Mouse (Mus musculus): ENCODE measurements around the gene Bcl11b. TPM values are rescaled to one million over a fixed set of nuclear protein-coding genes. Genes with fewer than 3 reads are reported as not detected.

Bcl11b gene
- total and polyA plus RNA-seq, 3 experiments, result 0.20 to 0.66 (median 0.59) TPM

DNA sequence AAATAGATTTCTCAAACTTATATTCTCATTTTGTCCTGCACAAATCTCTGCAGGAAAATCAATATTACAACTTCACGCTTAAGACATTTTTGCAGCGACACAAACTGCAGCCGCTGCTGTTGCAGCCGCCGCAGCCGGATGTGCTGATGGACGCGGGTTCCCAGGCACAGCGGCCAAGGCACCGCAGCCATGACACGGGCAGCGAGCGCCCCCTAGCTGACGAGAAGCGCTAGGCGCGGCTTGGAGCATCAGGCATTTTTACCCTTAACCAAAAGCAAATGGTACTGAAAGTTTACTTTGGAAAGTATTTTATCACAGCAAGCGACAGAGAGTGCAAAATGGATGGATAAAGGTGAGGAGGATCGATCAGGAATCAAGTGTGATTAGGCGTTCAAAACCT is 4.7 kb downstream of the Bcl11b start:
- peak; percentile 80 for DNase-seq

DNA sequence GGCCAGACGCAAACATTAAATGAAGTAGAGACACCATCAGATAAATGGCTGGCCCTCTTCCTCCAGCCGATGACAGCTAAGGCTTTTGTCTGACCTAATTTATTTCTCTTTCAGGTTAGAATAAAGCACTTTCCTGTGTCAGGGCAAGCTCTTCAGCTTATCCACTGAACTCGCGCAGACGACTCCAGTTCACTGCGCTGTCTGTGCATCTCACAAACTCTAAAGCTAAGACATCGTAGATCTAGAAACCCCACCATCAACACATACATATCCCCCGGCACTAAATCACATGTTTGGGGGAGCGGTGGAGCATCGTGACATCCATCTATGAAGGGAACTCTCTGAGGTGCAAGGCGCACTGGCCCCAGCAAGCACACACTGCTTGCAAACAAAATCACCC is 5.5 kb downstream of the Bcl11b start:
- no peak for DNase-seq

DNA sequence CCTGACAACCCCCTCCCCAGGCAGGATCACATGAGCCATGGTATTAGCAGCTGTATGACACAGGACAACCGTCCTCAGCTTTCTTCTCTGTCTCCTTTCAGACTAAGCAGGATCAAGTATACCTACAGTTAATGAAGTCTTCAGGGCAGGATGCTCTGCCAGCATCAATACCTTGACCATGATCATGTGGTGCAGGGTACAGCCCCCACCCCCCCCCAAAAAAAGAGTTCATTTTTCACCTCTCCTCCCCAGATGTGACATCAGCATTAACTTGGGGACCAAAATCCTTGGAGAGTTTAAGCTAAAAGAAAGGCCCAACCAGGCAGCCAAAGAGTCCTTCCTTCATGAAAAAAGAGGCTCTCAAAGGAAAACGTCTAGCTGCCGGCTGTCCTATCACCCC is 6.2 kb downstream of the Bcl11b start:
- DNase-seq, result no peak

DNA sequence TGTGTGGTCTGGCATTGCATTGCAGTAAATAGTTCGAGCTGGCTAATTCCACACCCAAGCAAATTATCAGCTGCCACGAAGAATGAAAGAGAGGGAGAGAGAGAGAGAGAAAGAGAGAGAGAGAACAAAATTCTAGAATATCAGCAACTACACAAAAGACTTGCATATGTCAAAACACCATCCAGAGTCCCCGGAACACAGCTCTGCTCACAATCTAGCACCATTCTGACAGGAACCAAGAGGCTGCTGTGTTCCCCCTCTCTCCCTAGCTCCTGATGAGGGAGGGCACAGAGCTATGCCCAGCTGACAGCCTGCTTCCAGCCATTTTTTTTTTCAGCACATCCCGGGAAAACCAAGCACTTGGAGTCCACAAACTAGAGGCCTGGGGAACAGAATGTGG is 6.6 kb downstream of the Bcl11b start:
- no peak for DNase-seq

DNA sequence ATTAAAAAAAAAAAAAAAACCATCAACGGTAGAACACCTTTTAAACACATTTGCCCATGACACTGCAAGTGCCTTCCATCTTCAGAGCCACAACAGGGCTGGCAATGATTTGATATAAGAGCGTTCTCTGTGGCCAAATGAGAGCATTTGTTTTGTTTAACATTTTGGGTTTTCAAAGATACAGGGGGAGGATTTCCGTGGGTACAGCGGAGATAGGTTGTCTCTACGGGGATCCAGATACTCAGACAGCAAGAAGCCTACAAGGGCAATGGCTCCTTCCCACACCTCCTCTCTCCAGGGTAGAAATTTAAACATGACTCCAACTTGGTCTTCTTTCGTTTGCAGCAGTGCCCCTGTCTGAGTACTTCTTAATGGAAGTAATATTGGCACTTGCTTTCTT is 7.2 kb downstream of the Bcl11b start:
- DNase-seq, result no peak

DNA sequence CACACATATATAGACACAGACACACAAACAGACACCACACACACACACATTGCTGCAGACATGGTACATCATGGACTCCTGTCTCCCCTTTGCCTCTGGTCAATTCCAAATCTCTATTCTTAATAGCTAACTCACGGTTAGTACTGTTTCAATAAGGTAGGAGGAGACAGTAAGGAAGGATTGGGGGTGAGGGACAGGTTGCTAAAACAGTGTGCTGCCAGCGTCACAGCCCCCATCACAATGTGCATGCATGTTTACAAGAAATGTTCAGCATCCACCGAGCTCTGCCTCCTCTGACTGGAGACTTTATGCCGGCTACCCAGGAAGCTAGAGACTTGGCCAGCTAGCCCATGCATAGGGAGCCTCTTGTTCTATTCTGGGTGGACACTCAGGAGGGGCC is 9.0 kb downstream of the Bcl11b start:
- no peak for DNase-seq

DNA sequence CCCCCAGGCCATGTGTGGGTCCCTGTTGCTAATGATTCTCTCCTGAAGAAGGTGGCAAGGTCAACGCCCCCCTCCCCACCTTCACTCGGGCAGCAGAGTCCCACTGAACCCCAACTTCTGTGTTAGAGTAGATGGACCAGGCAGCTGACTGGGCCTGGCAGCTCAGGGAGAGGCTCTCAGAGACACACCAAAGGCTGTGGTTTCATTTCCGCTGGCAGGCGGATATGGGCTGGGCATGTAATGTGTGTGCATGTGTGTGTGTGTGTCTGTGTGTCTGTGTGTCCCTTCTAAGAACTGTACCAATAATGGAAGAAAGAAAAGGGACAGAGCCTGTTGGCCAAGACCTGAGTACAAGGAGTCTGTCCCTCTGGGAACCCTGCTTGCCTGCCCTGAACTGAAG is 10.4 kb downstream of the Bcl11b start:
- no peak for DNase-seq

DNA sequence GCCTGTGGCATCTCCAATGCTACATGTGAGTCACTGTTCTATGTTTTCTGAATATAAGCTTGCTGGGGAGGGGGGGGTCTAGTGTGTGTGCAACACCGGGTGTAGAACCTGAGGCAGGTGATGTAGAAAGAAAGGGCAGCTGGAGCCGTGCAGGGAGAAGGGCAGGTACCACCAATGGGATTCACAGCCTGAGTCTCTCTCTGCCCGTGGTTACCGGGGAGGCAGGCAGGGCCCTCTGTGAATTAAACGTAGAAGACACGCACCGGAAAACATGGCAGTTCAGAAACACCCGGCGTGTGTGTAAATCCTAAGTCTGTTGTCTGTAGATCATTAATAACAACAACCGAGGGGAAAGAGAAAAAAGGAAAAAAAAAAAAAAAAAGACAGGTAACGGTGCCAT is 12.2 kb downstream of the Bcl11b start:
- no peak for DNase-seq

DNA sequence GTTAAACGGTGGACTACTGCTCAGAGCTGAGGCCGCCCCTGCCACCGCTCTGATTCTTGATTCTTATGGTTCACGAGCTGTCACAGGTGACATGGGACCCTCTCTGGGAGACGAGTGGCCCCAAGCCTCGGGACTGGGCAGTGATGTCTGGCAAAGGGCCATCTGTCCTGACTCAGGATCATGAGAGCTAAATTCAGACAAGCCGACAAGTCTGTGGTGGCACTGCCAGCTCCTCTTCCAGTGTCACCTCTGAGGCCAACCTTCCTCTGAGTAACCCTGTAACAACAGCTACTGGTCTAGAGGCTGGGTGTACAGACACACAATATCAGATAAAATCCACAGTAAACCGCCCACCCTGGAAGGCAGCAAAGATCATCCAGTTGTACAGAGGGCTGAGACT is 20.2 kb downstream of the Bcl11b start:
- DNase-seq, result no peak

DNA sequence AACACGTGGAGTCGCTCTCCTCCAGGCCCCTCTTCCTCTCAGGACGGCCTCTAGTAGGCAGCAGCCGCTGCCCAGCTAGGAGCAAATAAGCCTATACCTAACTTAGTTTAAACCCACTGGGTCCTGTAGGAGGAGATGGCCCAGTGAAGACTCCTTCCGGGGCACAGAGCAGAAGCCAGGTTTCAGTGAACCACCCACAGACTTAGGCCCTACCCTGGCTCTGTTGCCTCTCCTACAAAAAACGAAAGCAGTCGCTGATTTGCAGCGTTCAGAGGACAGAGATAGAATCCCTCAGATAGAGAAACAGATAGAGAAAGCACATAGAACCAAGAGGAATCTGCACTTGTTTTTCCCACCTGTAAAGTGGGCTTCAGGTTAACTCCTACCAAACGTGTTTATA is 21.1 kb downstream of the Bcl11b start:
- no peak for DNase-seq

DNA sequence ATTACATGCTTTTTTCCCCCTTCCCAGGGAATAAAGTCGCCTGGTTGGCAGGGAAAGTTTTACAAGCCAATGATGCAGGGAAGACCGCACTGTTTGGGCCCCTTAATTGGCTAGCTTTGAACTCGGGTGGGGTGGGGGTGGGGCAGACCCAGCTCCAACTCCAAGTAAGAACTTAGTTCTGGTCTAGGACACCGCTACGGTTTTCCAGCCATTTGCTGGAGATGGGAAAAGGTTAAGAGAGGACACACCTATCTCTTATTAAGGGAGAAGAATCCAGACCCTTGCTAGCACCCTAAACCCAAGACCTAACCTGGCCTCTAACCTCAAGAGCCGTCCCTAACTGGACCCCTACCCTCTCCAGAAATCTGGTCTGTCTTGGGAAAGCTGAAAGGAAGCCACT is 22.2 kb downstream of the Bcl11b start:
- DNase-seq, result no peak

DNA sequence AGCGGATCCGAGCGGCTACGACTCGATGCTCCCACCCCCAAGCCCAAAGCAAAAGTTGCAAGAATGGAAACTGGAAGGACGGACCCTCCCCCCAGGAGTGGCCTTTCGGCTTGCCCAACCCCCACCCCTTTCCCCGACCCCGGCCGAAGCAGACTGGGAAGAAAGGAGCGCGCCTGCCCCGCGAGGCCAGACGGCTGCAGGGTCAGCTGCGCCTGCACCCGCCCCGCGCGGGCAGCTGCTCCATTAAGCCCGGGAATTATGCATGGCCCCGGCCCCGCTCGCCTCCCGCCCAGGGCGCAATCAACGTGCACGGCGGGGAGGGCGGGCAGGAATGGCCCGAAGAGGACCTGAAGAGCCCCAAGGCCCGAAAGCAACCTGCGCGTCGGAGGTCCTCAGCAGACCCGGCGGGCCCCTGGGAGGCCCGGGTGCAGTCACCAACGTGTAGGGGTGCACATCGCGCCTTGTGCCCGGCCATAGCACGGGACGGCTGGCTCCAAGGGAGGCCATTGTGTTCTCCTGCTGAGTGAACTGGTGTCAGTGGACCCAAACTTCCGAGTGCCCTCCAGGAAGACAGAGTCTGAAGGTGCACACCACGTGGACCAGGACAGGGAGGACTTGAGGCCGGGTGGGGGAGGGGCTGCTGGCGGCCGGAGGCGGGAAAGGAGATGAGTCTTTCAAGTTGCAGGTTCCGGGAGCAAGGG is 23.0 kb downstream of the Bcl11b start:
- peak; percentile 37 for DNase-seq

DNA sequence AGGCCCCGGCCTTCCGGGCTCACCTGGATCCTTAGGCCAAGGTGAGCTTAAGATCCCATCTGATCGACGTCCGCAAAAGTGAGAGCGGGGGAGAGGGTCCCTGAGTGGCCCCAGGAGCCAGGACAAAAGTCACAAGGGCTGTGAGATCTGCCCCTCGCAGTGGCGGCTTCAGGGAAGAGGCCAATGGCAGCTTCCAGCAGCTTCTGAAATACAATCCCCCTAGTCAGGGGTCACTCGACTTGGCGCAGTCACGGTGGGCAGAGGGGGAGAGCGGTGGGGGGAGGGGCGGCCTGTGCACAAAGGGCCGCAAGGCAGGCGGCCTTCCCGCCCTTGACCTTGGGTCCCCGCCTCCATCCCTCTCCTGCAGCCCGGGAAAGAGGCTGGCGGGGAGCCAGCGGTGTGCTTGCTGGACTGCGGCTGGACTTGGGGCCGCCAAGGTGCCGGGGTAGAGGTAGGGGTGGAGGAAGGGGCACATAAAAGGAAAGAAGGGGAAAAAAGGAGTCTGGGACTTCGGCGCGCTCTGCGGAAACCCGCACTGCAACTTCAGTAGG is 23.6 kb downstream of the Bcl11b start:
- peak; percentile 70 for DNase-seq

DNA sequence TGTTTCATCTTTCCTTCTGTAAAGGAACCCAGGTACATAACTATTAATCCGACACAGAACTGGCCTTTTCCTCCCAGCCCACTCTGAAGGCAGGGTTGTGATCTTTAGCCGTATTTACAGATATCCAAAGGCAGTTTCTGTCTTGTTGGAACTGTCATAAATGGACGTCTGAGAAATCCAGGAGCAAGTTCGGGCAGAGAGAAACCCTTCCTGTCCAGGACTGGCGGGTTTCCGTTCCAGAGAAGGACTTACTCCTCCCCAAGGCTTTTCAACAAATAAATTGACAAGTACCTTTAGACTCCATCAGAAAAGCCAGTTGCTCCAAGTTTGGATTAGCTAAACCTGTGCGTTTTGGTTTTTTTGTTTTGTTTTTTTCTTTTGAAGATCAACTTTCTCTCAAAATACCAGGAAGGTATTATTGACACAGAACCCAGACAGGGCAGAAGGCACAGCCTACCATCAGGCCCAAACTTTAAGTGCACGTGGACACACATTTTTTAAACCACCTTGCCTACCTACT is 24.6 kb downstream of the Bcl11b start:
- no peak for DNase-seq

DNA sequence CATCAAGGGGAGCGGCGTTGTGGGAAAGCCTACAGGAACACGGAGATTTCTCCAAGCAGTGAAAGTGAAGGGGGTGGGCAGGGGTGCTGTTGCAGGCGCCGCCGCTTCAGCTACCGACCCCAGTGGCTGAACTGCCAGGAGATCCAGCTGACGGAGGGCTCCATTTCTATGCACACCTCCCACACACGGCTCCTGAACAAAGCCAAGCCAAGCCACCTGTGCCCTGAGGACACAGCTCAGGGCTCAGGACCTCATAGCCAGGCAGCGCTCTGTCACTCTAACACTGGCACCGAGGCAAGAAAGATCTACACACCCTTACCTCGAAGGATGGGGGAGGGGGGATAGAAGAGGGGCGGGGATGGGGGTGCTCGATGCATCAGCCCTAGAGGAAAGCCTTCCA is 25.3 kb downstream of the Bcl11b start:
- DNase-seq, result no peak

DNA sequence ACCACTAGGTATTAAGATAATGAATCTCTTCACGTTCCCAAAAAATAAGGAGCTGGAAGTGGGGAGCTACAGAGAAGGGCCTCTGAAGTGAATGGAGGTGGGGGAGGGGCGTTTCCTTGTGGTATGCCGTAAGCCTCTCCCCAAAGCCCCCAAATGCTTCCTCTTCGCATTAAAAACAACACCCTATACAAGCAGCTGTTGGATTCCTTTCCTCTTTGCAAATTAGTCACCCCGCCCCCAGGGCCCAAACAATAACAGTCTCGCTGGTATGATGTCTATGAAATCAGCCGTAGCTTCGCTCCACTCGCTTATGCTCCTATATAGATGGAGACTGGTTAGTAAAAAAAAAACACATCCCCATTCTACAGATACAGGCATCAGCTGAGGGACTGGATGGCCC is 25.9 kb downstream of the Bcl11b start:
- no peak for DNase-seq

DNA sequence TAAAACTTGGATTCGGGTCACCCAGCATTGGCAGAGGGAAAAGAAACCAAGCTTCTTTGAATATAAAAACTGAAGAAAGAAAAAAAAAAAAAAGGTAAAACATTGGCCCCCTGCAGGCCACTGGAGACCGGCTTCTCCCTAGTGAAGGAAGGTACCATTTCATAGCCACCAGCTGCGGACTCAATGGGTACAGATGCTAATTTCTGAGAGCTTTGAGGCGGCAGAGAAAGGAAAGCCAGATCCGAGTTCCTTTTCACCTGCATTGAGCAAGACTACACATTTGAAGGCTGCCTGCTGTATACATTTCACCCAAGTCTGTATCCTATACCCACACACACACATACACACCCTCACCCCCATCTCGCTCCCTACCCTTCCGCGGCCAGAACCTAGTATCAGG is 26.3 kb downstream of the Bcl11b start:
- no peak for DNase-seq

DNA sequence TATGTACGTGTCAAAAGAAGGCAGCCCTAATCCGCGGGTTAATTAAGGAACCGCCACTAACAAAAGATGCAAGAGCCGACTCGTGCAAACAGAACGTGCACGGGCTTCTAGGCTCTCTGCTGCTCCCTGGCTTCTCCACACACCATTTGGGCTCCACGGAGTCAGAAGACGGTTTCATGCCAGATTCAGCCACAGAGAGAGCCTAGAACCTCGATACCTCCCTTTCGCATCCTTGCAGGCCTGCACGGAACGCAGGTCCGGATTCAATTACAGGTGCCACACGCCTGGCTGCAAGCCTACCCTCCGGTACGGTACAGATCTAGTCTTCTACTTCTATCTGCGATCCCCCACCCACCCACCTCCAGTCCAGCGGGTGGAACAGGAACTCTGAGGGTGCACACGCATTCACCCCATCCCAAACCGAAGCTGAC is 26.8 kb downstream of the Bcl11b start:
- no peak for DNase-seq

DNA sequence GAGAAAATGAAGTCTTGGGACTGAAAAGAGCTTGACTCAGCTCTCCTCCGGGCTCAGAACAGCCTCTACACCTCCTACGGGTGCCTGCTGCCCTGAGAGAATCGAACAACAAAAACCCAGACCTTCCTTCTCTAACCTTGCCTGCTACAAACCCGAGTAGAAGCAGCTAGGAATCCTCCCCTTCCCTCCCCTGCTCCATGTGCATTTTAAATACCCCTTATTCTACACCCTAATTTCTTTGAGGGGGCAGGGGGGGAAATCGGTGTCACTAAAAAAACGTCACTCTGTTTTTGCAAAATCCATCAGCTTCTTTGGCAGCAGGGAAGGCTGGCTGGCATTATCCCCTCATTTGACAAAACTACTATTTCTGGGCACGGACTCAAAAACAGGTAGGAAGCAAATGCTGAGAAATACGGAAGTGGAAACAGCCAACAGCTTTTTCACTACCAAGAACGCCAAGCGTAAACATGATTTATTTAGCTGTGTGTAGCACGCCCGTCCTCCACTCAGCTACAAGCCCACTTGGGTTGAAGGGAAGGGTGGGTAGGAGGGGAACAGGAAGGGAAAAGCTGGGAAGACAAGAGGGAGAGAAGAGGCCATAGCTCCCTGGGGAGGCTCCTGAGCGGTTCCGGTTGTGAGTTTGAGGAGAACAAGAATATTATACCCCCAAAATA is 27.4 kb downstream of the Bcl11b start:
- DNase-seq, result no peak

DNA sequence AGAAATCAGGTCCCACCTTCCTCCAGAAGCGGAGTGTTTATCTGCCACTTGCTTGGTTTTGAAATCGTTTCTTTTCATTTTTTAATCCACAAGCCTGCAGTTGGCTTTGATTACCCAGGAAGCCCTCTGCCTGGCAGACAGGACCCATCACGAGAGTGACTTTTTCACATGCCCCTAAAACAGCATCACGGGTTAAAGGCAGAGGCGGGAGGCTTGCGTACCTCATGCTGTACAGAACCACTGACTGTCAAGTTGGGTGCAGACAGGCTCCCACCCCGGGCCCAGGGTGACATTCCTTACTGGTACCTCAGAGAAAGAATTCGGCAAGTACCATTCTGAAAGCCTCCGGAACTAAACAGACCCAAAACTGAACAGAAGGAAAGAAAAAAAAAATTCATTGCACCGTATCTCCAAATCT is 27.9 kb downstream of the Bcl11b start:
- DNase-seq, result no peak

DNA sequence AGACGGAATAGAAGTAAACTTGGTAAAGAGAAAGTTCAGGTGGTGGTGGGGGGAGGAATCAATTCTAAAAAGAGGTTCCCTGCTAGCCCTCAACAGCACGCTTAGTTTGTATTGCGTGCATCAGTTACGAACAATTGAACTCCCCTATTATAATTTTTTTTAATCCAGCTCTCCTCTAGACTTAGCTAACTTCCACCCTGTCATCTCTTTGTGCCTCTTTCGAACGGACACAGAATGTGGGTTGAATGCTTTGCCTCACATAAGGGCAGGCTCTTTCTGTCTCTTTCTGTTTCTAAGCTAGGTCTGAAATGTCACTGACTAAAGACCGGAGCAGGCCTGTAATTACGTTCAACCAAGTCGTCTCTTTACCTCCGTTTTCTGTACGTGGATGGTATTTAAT is 28.9 kb downstream of the Bcl11b start:
- DNase-seq, result no peak

DNA sequence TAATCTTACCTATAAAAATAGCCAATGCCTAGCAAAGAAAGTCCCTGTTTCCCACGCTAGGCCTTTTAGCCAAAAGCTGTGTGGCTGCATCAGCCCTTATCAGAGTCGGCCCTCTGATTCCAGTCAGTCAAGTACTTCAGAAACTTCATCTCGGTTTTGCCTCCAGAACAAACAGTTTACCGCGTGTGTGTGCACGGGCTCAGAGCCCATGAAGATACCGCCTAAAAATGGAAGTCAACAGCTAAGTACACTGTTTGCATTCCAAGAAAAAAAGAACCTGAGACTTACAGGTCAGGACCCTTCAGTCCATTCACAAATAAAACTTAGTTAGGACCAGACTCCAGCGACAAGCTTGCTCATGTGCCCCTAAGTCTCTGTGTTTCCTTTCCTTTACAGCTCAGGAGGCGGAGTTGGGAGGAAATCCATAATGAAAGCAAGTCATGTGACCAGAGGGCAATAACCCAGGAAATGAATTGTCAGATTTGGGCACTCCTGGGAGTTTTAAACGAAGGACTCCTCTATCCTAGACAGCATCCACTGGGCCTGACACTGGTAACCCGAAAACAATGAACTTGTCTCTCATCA is 29.8 kb downstream of the Bcl11b start:
- DNase-seq, result no peak
